Mouse (Mus musculus) lung, embryonic 16.5 days (tissue): Measurements from ENCODE around the gene Atp8b2. TPM values are rescaled to one million over a fixed set of nuclear protein-coding genes. Genes with fewer than 3 reads are reported as not detected.

ENCODE experiments used
- ATAC-seq: fragments of 200-750 bp; cut with Nextera tagmentation; 2 replicates; pipeline ENCODE4 v1.8.0; 2017; ENCODE audit warnings: low read depth, mild to moderate bottlenecking, moderate library complexity
- H3K27ac ChIP-seq: fragments of 300-500 bp; sonication (generic); 2 replicates; pipeline ENCODE4 v1.5.1; 2014; ENCODE audit warnings: mild to moderate bottlenecking, control low read depth, low read length
- H3K27me3 ChIP-seq: fragments of 300-500 bp; sonication (generic); 2 replicates; pipeline ENCODE4 v1.6.1; 2014; ENCODE audit warnings: low read depth, low read length, mixed read lengths; ENCODE audit not compliant: control insufficient read depth, insufficient read depth
- H3K36me3 ChIP-seq: fragments of 300-500 bp; sonication (generic); 2 replicates; pipeline ENCODE4 v1.6.1; 2014; ENCODE audit warnings: low read length; ENCODE audit not compliant: control insufficient read depth, insufficient read depth
- H3K4me1 ChIP-seq: fragments of 300-500 bp; sonication (generic); replicated peaks from 2 replicates; pipeline ENCODE4 v1.6.1; 2014; ENCODE audit warnings: low read length, mixed read lengths; ENCODE audit not compliant: control insufficient read depth, insufficient read depth
- H3K4me2 ChIP-seq: fragments of 300-500 bp; sonication (generic); 2 replicates; pipeline ENCODE4 v1.6.1; 2014; ENCODE audit warnings: low read depth, low read length, control low read depth
- H3K4me3 ChIP-seq: fragments of 300-500 bp; sonication (generic); 2 replicates; pipeline ENCODE4 v1.5.1; 2014; ENCODE audit warnings: mild to moderate bottlenecking, low read length, control low read depth
- H3K9ac ChIP-seq: fragments of 300-500 bp; sonication (generic); 2 replicates; pipeline ENCODE4 v1.6.1; 2014; ENCODE audit warnings: low read length, control low read depth
- H3K9me3 ChIP-seq: fragments of 300-500 bp; sonication (generic); 2 replicates; pipeline ENCODE4 v1.6.1; 2016; ENCODE audit warnings: low read length; ENCODE audit not compliant: control insufficient read depth
- WGBS: fragments of 180-500 bp; shearing (Covaris S2); extraction: QIAGEN DNeasy Blood & Tissue Kit; methylation state at CpG from one replicate; pipeline ENCODE4 v1.1.7; 2014; 5-methylcytosine and 5-hydroxymethylcytosine counted together
- polyA plus RNA-seq: library from polyadenylated mRNA; unstranded; fragments of >200 nt; fragmentation: Nextera tagmentation; extraction: Ambion mirVana; gene quantifications from 2 replicates; pipeline ENCODE4 v1.2.1, GENCODE M21; 2015

The Atp8b2 gene
- polyA plus RNA-seq, 1 experiment from 2014 or later = 14.8 TPM

- Histone ChIP-seq H3K36me3 (no peaks in the 10 kb centered on the region), H3K4me3 (no peak overlapping the region), H3K9me3 (no peaks in the 10 kb centered on the region), H3K4me2 (no peak overlapping the region), H3K9ac (no peak overlapping the region), H3K4me1 (peaks cover 14% of the 10 kb centered on the region), H3K27ac (peak overlapping the region; percentile 81), H3K27me3 (no peaks in the 10 kb centered on the region)
- ATAC-seq = peak; percentile 78
- WGBS = 35% methylated on average over 5 of the region's 5 CpGs
Observed at GRCm38 (mm10) chr3:89898870-89899510, 64.3 kb downstream of the Atp8b2 start.

DNA sequence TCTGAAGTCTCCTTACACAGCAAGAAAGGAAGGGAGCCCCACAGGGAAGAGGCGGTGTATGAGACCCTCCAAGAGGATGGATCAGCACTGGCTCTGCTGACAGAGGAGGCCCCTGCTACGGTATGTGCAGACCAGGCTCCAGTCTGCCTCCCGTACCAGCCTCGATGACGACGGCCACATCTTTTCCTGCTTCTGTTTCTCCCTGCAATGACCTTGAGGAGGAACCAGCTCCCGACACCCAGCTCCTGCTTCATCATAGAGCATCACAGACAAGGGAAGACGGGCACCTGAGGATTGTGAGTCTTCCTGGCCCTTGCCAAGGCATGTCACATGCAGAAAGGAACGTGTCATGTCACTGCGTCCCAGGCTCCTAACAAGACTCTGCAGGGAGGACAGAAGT is 65.3 kb downstream of the Atp8b2 start:
- Histone ChIP-seq H3K4me3 (no peak overlapping the region), H3K4me1 (peaks cover 14% of the 10 kb centered on the region), H3K4me2 (no peak overlapping the region), H3K36me3 (no peaks in the 10 kb centered on the region), H3K9ac (no peak overlapping the region), H3K27me3 (no peaks in the 10 kb centered on the region), H3K27ac (no peak overlapping the region), H3K9me3 (no peaks in the 10 kb centered on the region)
- no peak for ATAC-seq
- WGBS = 65% methylated on average over 10 of the region's 10 CpGs

DNA sequence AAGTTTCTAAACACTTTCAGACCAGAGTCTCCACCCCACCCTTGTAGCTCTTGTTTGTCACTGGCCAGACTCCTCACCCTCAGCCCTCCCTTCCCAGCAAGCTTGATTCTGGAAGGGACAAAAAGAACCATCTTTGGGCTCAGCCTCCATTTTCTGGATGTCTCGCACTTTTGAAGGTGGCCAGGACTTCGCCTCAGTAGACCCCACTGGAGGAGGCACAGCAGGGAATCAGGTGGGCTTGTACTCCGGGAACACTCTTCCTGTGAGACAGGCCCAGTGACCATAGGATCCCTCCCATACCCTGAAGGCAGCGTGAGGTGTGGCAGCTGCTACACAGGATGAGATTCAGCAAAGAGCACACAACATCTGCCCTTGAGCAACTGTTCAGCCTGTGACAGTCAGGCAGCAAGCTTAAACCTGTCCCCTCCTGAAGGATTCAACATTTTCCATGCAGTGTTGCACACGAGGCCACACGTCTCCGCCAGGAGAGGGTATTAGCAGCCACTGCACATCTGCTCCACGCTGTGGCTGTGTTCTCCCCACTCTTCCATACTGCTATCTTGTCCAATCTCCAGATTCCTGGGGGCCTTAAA is 66.0 kb downstream of the Atp8b2 start:
- Histone ChIP-seq H3K9ac (no peak overlapping the region), H3K4me1 (peaks cover 14% of the 10 kb centered on the region), H3K27ac (no peak overlapping the region)

DNA sequence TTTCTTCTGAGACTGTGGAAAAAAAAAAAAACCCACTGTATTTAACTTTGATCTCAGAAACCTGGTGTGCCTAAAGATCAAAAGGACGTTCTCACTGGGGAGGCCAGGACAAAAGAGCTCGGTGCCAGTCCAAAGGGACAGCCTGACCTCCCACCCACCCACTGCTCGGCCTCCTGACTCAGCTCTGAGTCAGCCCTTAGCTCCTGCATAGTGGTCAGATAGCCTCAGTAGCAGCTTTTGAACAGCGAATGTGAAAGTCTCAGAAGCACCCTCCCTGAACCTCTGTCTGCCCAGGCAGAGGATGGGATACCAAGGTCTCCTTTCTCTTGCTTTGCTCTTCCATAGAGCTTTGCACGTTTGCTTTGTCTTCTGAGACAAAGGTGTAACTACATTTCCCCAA is 66.7 kb downstream of the Atp8b2 start:
- 37% methylated on average over 5 of the region's 5 CpGs for WGBS
- no peak overlapping the region for H3K27ac ChIP-seq
- H3K4me3 ChIP-seq = no peak overlapping the region
- H3K27me3 ChIP-seq = no peaks in the 10 kb centered on the region
- H3K4me2 ChIP-seq = no peak overlapping the region
- no peak overlapping the region for H3K9ac ChIP-seq
- H3K4me1 ChIP-seq = peaks cover 9% of the 10 kb centered on the region
- no peaks in the 10 kb centered on the region for H3K36me3 ChIP-seq
- ATAC-seq = no peak
- peaks cover 2% of the 10 kb centered on the region; the same call in 1 of the 2 replicates for H3K9me3 ChIP-seq

More for the DNA sequence above, 66.0 kb downstream of the Atp8b2 start:
- H3K27me3 ChIP-seq = no peaks in the 10 kb centered on the region
- peaks cover 2% of the 10 kb centered on the region; the same call in 1 of the 2 replicates for H3K9me3 ChIP-seq
- H3K4me3 ChIP-seq = no peak overlapping the region
- H3K36me3 ChIP-seq = no peaks in the 10 kb centered on the region
- ATAC-seq = no peak
- H3K4me2 ChIP-seq = no peak overlapping the region
- WGBS = 70% methylated on average over 8 of the region's 8 CpGs

DNA sequence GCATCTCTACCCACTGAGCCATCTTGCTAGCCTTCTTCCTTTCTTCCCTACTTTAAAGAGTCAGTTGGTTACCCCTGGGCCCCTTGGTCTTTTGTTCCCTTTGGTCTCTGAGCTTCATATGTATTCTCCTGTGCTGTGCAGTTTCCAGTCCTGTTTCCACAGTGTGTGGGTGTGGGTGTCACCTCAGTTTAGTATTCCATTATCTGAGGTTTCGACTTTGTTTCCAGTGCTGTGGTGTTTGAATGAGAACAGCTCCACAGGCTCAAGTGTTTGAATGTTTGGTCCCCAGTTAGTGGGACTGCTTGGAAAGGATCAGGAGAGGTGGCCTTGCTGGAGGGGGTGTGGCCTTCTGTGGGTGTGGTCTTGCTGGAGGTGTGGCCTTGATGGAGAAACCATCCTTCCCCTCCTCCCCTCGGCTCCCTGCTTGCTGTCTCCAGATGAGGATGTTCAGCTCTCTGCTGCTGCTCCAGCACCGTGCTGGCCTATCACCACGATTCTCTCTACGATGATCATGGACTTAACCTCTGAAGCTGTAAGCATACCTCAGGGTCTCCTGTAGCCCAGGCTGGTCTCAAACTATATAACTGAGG is 70.7 kb downstream of the Atp8b2 start:
- no peaks in the 10 kb centered on the region for H3K27me3 ChIP-seq
- no peaks in the 10 kb centered on the region for H3K4me1 ChIP-seq
- peaks cover 2% of the 10 kb centered on the region; the same call in 1 of the 2 replicates for H3K9me3 ChIP-seq
- H3K9ac ChIP-seq = no peak overlapping the region
- no peaks in the 10 kb centered on the region for H3K36me3 ChIP-seq
- H3K4me3 ChIP-seq = no peak overlapping the region
- H3K4me2 ChIP-seq = no peak overlapping the region
- no peak for ATAC-seq
- no peak overlapping the region for H3K27ac ChIP-seq
- WGBS = 73% methylated on average over 5 of the region's 5 CpGs

- no peak overlapping the region for H3K4me3 ChIP-seq
- no peaks in the 10 kb centered on the region; the same call in 1 of the 2 replicates for H3K4me1 ChIP-seq
- H3K36me3 ChIP-seq = no peaks in the 10 kb centered on the region
- peaks cover 2% of the 10 kb centered on the region; the same call in 1 of the 2 replicates for H3K9me3 ChIP-seq
- H3K27ac ChIP-seq = no peak overlapping the region
- H3K4me2 ChIP-seq = no peak overlapping the region
- H3K9ac ChIP-seq = no peak overlapping the region
- no peak for ATAC-seq
- no peaks in the 10 kb centered on the region for H3K27me3 ChIP-seq
Observed at GRCm38 (mm10) chr3:89891696-89892095, 71.6 kb downstream of the Atp8b2 start.

- WGBS = 62% methylated on average over 8 of the region's 8 CpGs
- Histone ChIP-seq H3K9ac (no peak overlapping the region), H3K36me3 (no peaks in the 10 kb centered on the region), H3K4me1 (no peaks in the 10 kb centered on the region; the same call in 1 of the 2 replicates), H3K9me3 (peaks cover 2% of the 10 kb centered on the region; the same call in 1 of the 2 replicates), H3K4me3 (no peak overlapping the region), H3K27ac (no peak overlapping the region), H3K27me3 (no peaks in the 10 kb centered on the region), H3K4me2 (no peak overlapping the region)
- no peak for ATAC-seq
Observed at GRCm38 (mm10) chr3:89889841-89890430, 73.4 kb downstream of the Atp8b2 start.
